Mouse (Mus musculus) embryonic facial prominence, embryonic 15.5 days (tissue): ENCODE data around the gene Igsf1. TPM values are rescaled to one million over a fixed set of nuclear protein-coding genes. Genes with fewer than 3 reads are reported as not detected.

Source experiments
- ATAC-seq: fragments of 200-750 bp; cut with Nextera tagmentation; 2 replicates; pipeline ENCODE4 v1.8.0; 2017; ENCODE audit warnings: low read depth, moderate TSS enrichment; ENCODE audit not compliant: insufficient number of reproducible peaks, low FRiP score, low TSS enrichment
- H3K27ac ChIP-seq: fragments of 300-500 bp; sonication (generic); replicated peaks from 2 replicates; pipeline ENCODE4 v1.5.1; 2015; ENCODE audit warnings: mild to moderate bottlenecking, inconsistent platforms
- H3K27me3 ChIP-seq: fragments of 300-500 bp; sonication (generic); 2 replicates; pipeline ENCODE4 v1.6.1; 2015; ENCODE audit warnings: inconsistent platforms
- H3K36me3 ChIP-seq: fragments of 300-500 bp; sonication (generic); 2 replicates; pipeline ENCODE4 v1.6.1; 2015; ENCODE audit warnings: mild to moderate bottlenecking, inconsistent platforms
- H3K4me1 ChIP-seq: fragments of 300-500 bp; sonication (generic); 2 replicates; pipeline ENCODE4 v1.6.1; 2015; ENCODE audit warnings: inconsistent platforms
- H3K4me2 ChIP-seq: fragments of 300-500 bp; sonication (generic); replicated peaks from 2 replicates; pipeline ENCODE4 v1.6.1; 2015; ENCODE audit warnings: mild to moderate bottlenecking, inconsistent platforms
- H3K4me3 ChIP-seq: fragments of 300-500 bp; sonication (generic); replicated peaks from 2 replicates; pipeline ENCODE4 v1.5.1; 2015; ENCODE audit warnings: mild to moderate bottlenecking, inconsistent platforms
- H3K9ac ChIP-seq: fragments of 300-500 bp; sonication (generic); 2 replicates; pipeline ENCODE4 v1.6.1; 2015; ENCODE audit warnings: inconsistent platforms
- H3K9me3 ChIP-seq: fragments of 300-500 bp; sonication (generic); replicated peaks from 2 replicates; pipeline ENCODE4 v1.6.1; 2016; ENCODE audit warnings: inconsistent platforms
- WGBS: fragments of 180-500 bp; shearing (Covaris S2); methylation state at CpG from one replicate; pipeline ENCODE4 v1.1.7; 2015; 5-methylcytosine and 5-hydroxymethylcytosine counted together
- polyA plus RNA-seq: library from polyadenylated mRNA; unstranded; fragments of >200 nt; fragmentation: Nextera tagmentation; extraction: Ambion mirVana; gene quantifications from 2 replicates; pipeline ENCODE4 v1.2.1, GENCODE M21; 2015

Igsf1 gene
- polyA plus RNA-seq = 4.3 and 4.5 TPM in 2 replicates

DNA sequence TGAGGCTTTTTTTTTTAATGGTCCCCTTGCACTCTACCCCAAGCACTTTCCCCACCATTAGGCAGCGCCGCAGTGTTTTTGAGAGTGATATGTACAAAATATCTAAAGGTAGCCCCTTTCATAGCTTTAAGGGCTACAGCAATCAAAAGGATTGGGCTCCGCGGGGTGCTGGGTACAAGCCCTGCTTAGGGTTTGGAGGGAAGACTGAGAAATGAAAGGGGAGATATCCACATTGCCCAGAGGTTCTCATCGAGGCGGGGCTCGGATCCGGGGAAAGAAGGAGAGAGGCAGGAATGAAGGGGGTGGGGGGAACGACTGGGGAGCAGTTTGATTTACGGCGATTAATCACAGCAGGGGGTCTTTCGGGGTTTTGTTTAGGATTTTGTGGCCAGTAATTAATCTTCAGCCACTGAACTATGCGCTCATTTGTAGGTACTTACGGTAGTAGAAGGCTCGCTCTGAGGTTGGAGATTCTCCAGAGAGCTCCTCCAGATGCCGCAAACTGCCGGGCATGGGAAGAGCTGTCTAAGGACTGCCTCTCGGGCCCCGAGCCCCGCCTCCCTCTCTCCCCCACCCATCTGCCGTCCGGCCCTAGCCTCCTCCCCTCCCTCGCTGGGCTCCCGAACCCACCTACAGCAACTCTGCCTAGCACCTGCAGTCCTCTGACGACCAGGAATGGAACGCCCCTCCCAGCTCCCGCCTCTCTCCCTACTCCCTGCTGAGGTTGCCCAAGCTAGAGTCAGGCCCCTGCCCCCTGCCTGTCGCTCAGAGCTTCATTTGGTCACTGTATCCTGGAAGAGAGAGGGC lies at the start of gene Igsf1:
Gene Igsf1 (minus strand): TSS at position 537 of the 807 bp plus-strand sequence.
- Histone ChIP-seq H3K27ac (no peak within 1 kb of the TSS), H3K4me1 (no peaks in the 10 kb centered on the region), H3K27me3 (no peaks in the 10 kb centered on the region), H3K9me3 (no peaks in the 10 kb centered on the region), H3K36me3 (no peaks in the 10 kb centered on the region), H3K4me3 (peak within 1 kb of the TSS; percentile 36), H3K4me2 (peak within 1 kb of the TSS; percentile 46), H3K9ac (no peak within 1 kb of the TSS)
- WGBS = 23% methylated on average over 27 of the region's 28 CpGs
- peak; percentile 84 for ATAC-seq

DNA sequence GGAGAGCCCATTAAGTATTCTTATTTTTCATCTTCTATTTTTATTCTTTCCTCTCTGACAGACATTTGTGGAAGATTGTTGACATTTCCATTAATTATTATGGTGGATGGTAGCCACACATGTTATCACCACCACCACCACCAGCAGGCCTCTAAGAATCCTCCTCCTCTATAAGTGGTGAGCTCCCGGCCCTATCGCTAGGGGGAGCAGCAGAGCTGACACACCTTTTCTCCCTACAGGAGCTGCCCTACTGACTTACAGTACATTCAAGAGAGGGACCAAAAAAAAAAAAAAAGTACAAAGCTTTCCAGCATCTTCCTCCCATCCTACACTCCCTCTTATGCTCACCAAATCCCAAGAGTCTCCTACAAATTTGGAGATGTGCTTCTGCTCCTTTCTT lies 26.7 kb downstream of the Igsf1 start:
- Histone ChIP-seq H3K36me3 (no peaks in the 10 kb centered on the region), H3K4me1 (no peaks in the 10 kb centered on the region), H3K4me2 (no peak overlapping the region), H3K27ac (no peak overlapping the region), H3K27me3 (no peaks in the 10 kb centered on the region), H3K4me3 (no peak overlapping the region), H3K9me3 (no peaks in the 10 kb centered on the region), H3K9ac (no peak overlapping the region)
- no peak for ATAC-seq
- WGBS = 22% methylated on average over 2 of the region's 2 CpGs

DNA sequence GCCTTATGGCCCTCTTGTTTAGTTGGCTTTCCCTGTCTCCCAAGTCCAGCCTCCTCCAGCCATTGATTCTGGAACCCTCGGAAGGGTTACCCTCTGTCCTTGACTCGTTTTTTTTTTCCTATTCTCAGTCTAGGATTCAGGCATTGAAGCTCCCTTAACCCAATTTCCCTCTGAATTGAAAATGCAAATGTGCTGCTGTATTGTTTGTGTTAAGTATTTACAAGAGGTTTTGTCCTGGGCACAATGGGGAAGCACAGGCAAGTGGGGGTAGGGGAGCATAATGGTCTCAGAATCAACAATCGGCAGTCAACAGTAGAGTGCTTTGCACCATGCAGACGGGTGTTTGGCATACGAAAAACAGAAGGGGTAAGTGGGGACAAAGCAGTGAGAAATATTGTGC lies 52.4 kb downstream of the Igsf1 start:
- H3K4me1 ChIP-seq = no peaks in the 10 kb centered on the region
- H3K9ac ChIP-seq = no peak overlapping the region
- H3K27ac ChIP-seq = no peak overlapping the region
- WGBS = 56% methylated on average over 5 of the region's 5 CpGs
- no peak overlapping the region for H3K4me2 ChIP-seq
- H3K36me3 ChIP-seq = no peaks in the 10 kb centered on the region
- H3K27me3 ChIP-seq = no peaks in the 10 kb centered on the region
- no peak for ATAC-seq
- no peak overlapping the region for H3K4me3 ChIP-seq
- no peaks in the 10 kb centered on the region for H3K9me3 ChIP-seq

DNA sequence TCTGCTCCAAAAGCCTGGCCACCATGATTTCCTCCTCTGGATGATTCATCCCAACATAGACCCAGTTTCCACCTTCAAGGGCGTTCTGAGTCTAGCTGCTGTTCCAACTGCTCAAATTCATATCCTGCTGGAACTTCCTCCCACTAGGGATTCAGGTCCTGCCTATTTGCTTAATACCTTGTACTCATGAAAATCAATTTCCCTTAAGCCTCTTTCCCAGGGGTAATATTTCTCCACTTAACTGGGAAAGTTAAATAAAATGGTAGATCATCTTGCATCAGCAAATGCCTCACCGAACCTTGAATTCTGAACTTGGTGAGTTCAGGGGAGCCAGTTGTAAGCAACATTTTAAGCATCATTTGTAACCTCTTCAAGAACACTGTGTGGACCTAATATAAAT lies 62.6 kb downstream of the Igsf1 start, which contains the start of gene Olfr1321:
Gene Olfr1321 (minus strand): TSS at position 101 of the 400 bp plus-strand sequence.
- Histone ChIP-seq H3K9me3 (no peaks in the 10 kb centered on the region), H3K9ac (no peak within 1 kb of the TSS), H3K36me3 (no peaks in the 10 kb centered on the region), H3K4me2 (no peak within 1 kb of the TSS), H3K4me1 (no peaks in the 10 kb centered on the region), H3K27me3 (no peaks in the 10 kb centered on the region), H3K27ac (no peak within 1 kb of the TSS), H3K4me3 (no peak within 1 kb of the TSS)
- no peak for ATAC-seq
- 66% methylated on average over 2 of the region's 2 CpGs for WGBS

Other genes starting within 250 kb of the Igsf1 start
- 0.12 TPM in 1 of 2 replicates, not detected in the other for gene Olfr1320, start 125.4 kb downstream of the Igsf1 start, polyA plus RNA-seq
- gene Olfr1321, start 62.7 kb downstream of the Igsf1 start, polyA plus RNA-seq = 0.19 TPM in 1 of 2 replicates, not detected in the other
- not detected in 2 replicates for gene Olfr1322, start 93.7 kb upstream of the Igsf1 start, polyA plus RNA-seq
- gene Olfr1323, start 221.6 kb upstream of the Igsf1 start, polyA plus RNA-seq = 0.12 TPM in 1 of 2 replicates, not detected in the other